Mouse (Mus musculus) layer of hippocampus, adult 18-20 months (tissue): Measurements from ENCODE around the gene Kif11. TPM values are rescaled to one million over a fixed set of nuclear protein-coding genes. Genes with fewer than 3 reads are reported as not detected.

Experiments used
- DNase-seq, 2 experiments: peaks; one replicate each; pipeline ENCODE4 v3.0.0; 2022; ENCODE audit warnings: low spot score in 2 of 2
- long read RNA-seq: library from polyadenylated mRNA; stranded (forward); transcript quantifications from one replicate; pipeline ENCODE4 v2.0.0, GENCODE M21; 2021
- total RNA-seq, 2 experiments: library from RNA; stranded (reverse); gene quantifications; 2 replicates each; pipeline ENCODE4 v1.2.3; 2021

The Kif11 gene
- total RNA-seq, result under 1 TPM; 0.57 to 0.63 TPM
- long read RNA-seq, full-length matches to known transcripts, result 1 of 2 reads
- long read RNA-seq, partial matches to known transcripts, result 0 of 2 reads
- long read RNA-seq, other reads (novel, unspliced or antisense), result 1 of 2 reads

- DNase-seq, result peak; percentile 99 to 100
These were observed at the start of gene Kif11 for GRCm38 (mm10) chr19:37375755-37376615. Kif11 (plus strand) TSS chr19:37376403.

GRCm38 (mm10) chr19:37327216-37327615, 49.0 kb upstream of the Kif11 start:
- DNase-seq, result no peak

GRCm38 (mm10) chr19:37332726-37333125, 43.5 kb upstream of the Kif11 start:
- peak in 1 of 2 experiments; percentile 24 for DNase-seq

GRCm38 (mm10) chr19:37333357-37333756, 42.8 kb upstream of the Kif11 start:
- no peak for DNase-seq

- no peak for DNase-seq
These were observed 40.8 kb upstream of the Kif11 start for GRCm38 (mm10) chr19:37335392-37335791.

- no peak for DNase-seq
These were observed 38.5 kb upstream of the Kif11 start, which contains the start of gene Ide for GRCm38 (mm10) chr19:37337752-37338151. Ide (minus strand) TSS chr19:37337852.

GRCm38 (mm10) chr19:37340495-37340894, 35.7 kb upstream of the Kif11 start:
- DNase-seq, result no peak

GRCm38 (mm10) chr19:37340931-37341330, 35.3 kb upstream of the Kif11 start:
- no peak for DNase-seq

GRCm38 (mm10) chr19:37343899-37344298, 32.3 kb upstream of the Kif11 start:
- DNase-seq, result no peak

GRCm38 (mm10) chr19:37346258-37346657, 29.9 kb upstream of the Kif11 start:
- no peak for DNase-seq

- no peak for DNase-seq
These were observed 27.9 kb upstream of the Kif11 start for GRCm38 (mm10) chr19:37348331-37348730.

- DNase-seq, result no peak
These were observed 27.3 kb upstream of the Kif11 start for GRCm38 (mm10) chr19:37348952-37349351.

GRCm38 (mm10) chr19:37352756-37353155, 23.4 kb upstream of the Kif11 start:
- no peak for DNase-seq

- DNase-seq, result no peak
These were observed 22.9 kb upstream of the Kif11 start for GRCm38 (mm10) chr19:37353331-37353730.

GRCm38 (mm10) chr19:37360044-37360443, 16.2 kb upstream of the Kif11 start:
- no peak for DNase-seq

GRCm38 (mm10) chr19:37362545-37362944, 13.7 kb upstream of the Kif11 start:
- no peak for DNase-seq

GRCm38 (mm10) chr19:37363128-37363939, 12.9 kb upstream of the Kif11 start:
- peak; percentile 32 to 72 for DNase-seq

- no peak for DNase-seq
These were observed 7.2 kb upstream of the Kif11 start for GRCm38 (mm10) chr19:37368990-37369389.

- DNase-seq, result no peak
These were observed 6.3 kb upstream of the Kif11 start for GRCm38 (mm10) chr19:37369921-37370320.

GRCm38 (mm10) chr19:37370356-37370755, 5.8 kb upstream of the Kif11 start:
- DNase-seq, result peak in 1 of 2 experiments; percentile 42

- DNase-seq, result no peak
These were observed 1.1 kb upstream of the Kif11 start for GRCm38 (mm10) chr19:37374941-37375754.
